Mouse (Mus musculus): ENCODE data around the gene Zg16. TPM values are rescaled to one million over a fixed set of nuclear protein-coding genes. Genes with fewer than 3 reads are reported as not detected.

The Zg16 gene
- polyA plus RNA-seq, 1 experiment from 2014 or later = not detected

DNA sequence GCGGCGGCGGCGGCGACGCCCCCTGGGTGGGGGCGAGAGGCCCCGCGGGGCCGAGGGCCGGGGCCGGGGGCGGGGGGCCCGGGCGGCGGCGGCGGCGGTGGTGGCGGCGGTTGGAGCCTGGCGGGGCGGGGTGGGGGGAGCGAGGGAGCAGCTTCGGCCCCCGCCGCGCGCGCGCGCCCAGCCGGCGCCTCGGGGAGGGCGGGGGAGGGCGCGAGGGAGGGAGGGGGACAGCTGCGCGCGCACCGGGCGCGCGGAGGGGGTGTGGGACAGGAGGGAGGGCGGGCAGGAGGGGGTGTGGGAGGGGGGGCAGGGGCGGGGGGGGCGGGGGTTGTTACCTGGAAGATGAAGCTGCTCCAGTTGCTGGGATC lies 60.5 kb downstream of the Zg16 start:
- Histone ChIP-seq H3K27me3 (ENCODE audit: control insufficient read depth, insufficient read depth, low read length) (no peaks in the 10 kb centered on the region), H3K4me2 (replicated peaks; ENCODE audit: low read depth, low read length) (peak overlapping the region; percentile 87), H3K9me3 (ENCODE audit: control insufficient read depth, low read length) (no peaks in the 10 kb centered on the region), H3K27ac (ENCODE audit: low read depth, low read length) (peak overlapping the region; percentile 99; the same call in 1 of the 2 replicates), H3K36me3 (ENCODE audit: control insufficient read depth, insufficient read depth, low read length) (peaks cover 69% of the 10 kb centered on the region), H3K4me1 (ENCODE audit: control insufficient read depth, insufficient read depth, low read length) (peaks cover 36% of the 10 kb centered on the region), H3K4me3 (ENCODE audit: low read length) (peak overlapping the region; percentile 94), H3K9ac (ENCODE audit: low read depth, low read length) (peak overlapping the region; percentile 96)
- WGBS = 3% methylated on average over 15 of the region's 48 CpGs
- ATAC-seq (ENCODE audit: low FRiP score, low TSS enrichment) = no peak; the same call in 1 of the 2 replicates

DNA sequence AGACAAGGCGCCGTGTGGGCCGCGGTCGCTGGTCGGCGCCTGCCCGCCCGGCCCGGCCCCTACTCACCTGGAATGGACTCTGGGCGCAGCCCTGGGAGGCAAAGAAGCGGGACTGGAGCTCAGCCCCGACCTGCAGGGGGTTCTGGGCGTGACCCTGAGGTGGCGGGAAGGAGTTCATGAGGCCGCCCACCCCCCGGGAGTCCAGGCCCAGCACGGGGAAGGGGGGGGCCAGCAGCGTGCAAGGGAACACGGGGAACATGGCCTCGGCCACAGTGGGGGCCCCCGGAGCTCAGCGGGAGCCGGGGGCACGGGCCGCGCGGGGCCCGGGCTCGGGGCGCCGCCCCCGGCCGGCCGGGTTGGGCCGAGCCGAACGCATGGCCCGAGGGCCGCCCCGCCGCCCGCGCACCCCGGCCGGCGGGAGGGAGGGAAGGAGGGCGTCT lies 60.9 kb downstream of the Zg16 start:
- WGBS = 2% methylated on average over 25 of the region's 48 CpGs
- no peaks in the 10 kb centered on the region for H3K27me3 ChIP-seq (ENCODE audit: control insufficient read depth, insufficient read depth, low read length)
- H3K9me3 ChIP-seq (ENCODE audit: control insufficient read depth, low read length) = no peaks in the 10 kb centered on the region
- H3K4me3 ChIP-seq (ENCODE audit: low read length) = peak overlapping the region; percentile 94
- ATAC-seq (ENCODE audit: low FRiP score, low TSS enrichment) = peak; percentile 44
- peaks cover 65% of the 10 kb centered on the region for H3K36me3 ChIP-seq (ENCODE audit: control insufficient read depth, insufficient read depth, low read length)
- H3K4me2 ChIP-seq (replicated peaks; ENCODE audit: low read depth, low read length) = peak overlapping the region; percentile 87
- peak overlapping the region; percentile 99 for H3K27ac ChIP-seq (ENCODE audit: low read depth, low read length)
- peak overlapping the region; percentile 96 for H3K9ac ChIP-seq (ENCODE audit: low read depth, low read length)
- H3K4me1 ChIP-seq (ENCODE audit: control insufficient read depth, insufficient read depth, low read length) = peaks cover 40% of the 10 kb centered on the region

DNA sequence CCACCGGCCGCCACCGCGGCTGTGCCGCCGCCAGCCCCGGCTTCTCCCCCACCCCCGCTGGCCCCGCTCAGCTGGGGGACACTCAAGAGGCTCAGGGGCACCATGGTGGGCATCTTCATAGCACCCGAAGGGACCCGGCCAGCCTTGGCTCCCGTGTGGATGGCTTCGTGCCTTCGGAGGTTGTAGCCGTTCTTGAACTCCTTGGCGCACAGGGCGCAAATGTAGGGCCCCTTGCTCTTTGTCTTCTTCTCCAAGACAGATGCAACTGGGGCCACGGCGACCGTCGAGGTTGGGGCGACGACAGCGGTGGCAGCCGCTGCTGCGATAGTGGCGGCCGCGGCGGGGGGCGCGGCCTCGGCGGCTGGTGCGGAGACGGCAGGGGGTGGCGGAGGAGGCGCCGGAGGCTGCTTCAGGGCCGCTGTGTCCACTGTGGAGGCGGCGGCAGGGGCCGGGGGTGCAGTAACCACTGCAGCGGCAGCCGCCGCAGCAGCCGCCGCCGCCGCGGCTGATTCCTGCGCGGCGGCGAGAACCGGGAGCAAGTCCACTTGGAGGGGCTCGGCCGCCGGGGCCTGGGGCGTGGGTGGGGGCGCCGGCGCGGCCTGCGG lies 61.5 kb downstream of the Zg16 start:
- Histone ChIP-seq H3K9me3 (ENCODE audit: control insufficient read depth, low read length) (no peaks in the 10 kb centered on the region), H3K4me2 (replicated peaks; ENCODE audit: low read depth, low read length) (peak overlapping the region; percentile 87), H3K36me3 (ENCODE audit: control insufficient read depth, insufficient read depth, low read length) (peaks cover 60% of the 10 kb centered on the region), H3K27me3 (ENCODE audit: control insufficient read depth, insufficient read depth, low read length) (no peaks in the 10 kb centered on the region), H3K27ac (ENCODE audit: low read depth, low read length) (peak overlapping the region; percentile 99), H3K4me3 (ENCODE audit: low read length) (peak overlapping the region; percentile 94), H3K4me1 (ENCODE audit: control insufficient read depth, insufficient read depth, low read length) (peaks cover 42% of the 10 kb centered on the region), H3K9ac (ENCODE audit: low read depth, low read length) (peak overlapping the region; percentile 96)
- no peak for ATAC-seq (ENCODE audit: low FRiP score, low TSS enrichment)
- WGBS = 1% methylated on average over 56 of the region's 65 CpGs

DNA sequence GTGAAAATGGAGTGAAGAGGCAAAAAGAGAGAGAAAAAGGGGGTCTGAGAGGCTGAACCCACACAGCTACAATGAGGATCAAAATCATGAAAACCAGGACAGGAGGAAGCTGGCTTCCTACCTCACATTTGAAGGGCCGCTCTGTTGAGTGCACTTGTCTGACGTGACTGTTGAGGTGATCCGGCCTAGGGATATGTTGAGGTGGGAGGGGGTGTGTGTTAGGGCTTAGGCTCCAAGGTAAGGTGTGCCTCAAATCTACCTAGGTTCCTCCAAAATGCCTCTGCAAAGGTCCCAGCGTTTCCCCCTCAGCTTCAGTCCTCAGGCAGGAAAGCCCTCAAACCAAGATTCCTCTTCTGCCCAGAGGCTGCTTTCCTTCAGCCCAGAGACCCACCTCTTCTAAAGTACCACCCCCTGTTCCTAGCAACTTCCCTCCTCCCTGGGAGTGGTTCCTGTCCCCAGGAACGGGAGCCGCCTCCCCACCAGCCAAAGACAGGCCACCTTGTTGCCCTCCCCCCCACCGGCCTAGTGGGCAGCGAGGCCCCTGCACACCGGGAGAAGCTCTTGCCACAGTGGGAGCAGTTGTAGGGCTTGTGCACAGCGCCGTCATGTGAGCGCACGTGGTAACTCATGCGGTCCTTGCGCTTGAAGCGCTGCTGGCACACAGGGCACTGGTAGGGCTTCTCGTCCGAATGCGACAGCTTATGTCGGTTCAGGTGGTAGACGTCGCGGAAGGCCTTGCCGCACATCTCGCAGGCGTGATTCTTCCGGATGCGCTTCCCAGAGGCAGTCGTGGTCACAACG lies 62.2 kb downstream of the Zg16 start:
- Histone ChIP-seq H3K27me3 (ENCODE audit: control insufficient read depth, insufficient read depth, low read length) (no peaks in the 10 kb centered on the region), H3K9ac (ENCODE audit: low read depth, low read length) (peak overlapping the region; percentile 96), H3K4me2 (replicated peaks; ENCODE audit: low read depth, low read length) (peak overlapping the region; percentile 87), H3K9me3 (ENCODE audit: control insufficient read depth, low read length) (no peaks in the 10 kb centered on the region), H3K27ac (ENCODE audit: low read depth, low read length) (peak overlapping the region; percentile 99), H3K36me3 (ENCODE audit: control insufficient read depth, insufficient read depth, low read length) (peaks cover 54% of the 10 kb centered on the region), H3K4me1 (ENCODE audit: control insufficient read depth, insufficient read depth, low read length) (peaks cover 48% of the 10 kb centered on the region), H3K4me3 (ENCODE audit: low read length) (peak overlapping the region; percentile 94)
- WGBS = under 1% methylated on average over 30 of the region's 30 CpGs
- ATAC-seq (ENCODE audit: low FRiP score, low TSS enrichment) = peak; percentile 18

DNA sequence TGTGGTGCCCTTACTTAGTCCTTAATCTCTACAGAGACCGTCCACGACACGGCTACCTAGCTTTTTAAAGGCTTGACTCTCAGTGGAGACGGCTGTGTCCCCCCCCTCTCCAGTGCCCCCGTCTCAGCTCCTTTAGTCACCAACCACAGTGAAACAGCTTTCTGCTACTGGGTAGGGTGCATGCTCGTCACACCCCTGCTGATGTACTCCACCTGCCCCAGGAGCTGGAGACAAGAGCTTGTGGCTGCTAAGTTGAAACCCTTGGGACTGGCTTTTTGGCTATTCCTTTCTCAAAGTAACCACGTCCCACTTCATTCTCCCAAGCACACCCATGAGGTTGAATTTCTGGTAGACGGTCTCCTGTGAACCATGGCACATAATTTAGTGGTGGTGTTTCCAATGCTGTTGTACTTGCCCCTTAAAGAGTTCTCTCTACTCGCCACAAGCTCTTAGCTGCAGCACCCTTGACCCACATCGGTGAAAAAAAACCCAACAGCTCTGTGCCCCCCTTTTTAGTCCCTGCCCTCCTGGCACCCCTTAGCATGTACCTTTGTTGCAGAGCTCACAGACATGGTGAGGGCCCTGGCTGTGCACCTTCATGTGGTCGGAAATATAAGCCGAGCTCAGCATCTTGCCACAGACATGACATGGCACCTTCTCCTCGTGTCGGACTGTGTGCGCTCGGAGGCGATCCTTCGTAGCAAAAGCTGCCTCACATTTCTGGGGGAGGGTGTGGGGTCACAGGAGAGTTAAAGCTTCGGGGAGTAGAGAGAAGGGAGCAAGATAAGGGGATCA lies 63.0 kb downstream of the Zg16 start:
- Histone ChIP-seq H3K9me3 (ENCODE audit: control insufficient read depth, low read length) (no peaks in the 10 kb centered on the region), H3K27me3 (ENCODE audit: control insufficient read depth, insufficient read depth, low read length) (no peaks in the 10 kb centered on the region), H3K36me3 (ENCODE audit: control insufficient read depth, insufficient read depth, low read length) (peaks cover 45% of the 10 kb centered on the region), H3K4me3 (ENCODE audit: low read length) (peak overlapping the region; percentile 94), H3K4me2 (replicated peaks; ENCODE audit: low read depth, low read length) (peak overlapping the region; percentile 87), H3K4me1 (ENCODE audit: control insufficient read depth, insufficient read depth, low read length) (peaks cover 52% of the 10 kb centered on the region), H3K27ac (ENCODE audit: low read depth, low read length) (peak overlapping the region; percentile 37; the same call in 1 of the 2 replicates), H3K9ac (ENCODE audit: low read depth, low read length) (peak overlapping the region; percentile 96)
- 24% methylated on average over 19 of the region's 19 CpGs for WGBS
- ATAC-seq (ENCODE audit: low FRiP score, low TSS enrichment) = no peak

DNA sequence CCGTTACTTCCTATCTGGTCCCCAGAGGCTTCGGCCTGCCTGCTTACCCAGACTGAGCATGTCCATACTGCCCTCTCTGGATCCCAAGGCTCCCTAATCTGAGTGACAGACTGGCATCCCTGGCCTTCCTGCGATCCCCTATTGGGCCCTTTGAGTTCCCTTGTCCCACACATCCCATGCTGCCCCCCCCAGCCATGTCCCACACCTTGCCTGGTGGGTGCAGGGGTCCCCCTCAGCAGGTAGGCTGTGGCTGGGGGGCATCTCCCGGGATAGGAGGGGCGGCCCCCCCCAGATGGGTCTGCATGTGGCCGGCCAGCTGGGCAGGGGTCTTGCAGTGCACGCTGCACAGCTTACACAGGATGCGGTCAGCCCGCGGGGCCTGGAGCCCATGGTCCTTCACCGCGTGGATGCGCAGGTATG lies 63.8 kb downstream of the Zg16 start:
- Histone ChIP-seq H3K4me2 (replicated peaks; ENCODE audit: low read depth, low read length) (peak overlapping the region; percentile 87), H3K27me3 (ENCODE audit: control insufficient read depth, insufficient read depth, low read length) (no peaks in the 10 kb centered on the region), H3K9ac (ENCODE audit: low read depth, low read length) (peak overlapping the region; percentile 96; the same call in 1 of the 2 replicates), H3K27ac (ENCODE audit: low read depth, low read length) (no peak overlapping the region), H3K4me1 (ENCODE audit: control insufficient read depth, insufficient read depth, low read length) (peaks cover 60% of the 10 kb centered on the region), H3K4me3 (ENCODE audit: low read length) (peak overlapping the region; percentile 94), H3K9me3 (ENCODE audit: control insufficient read depth, low read length) (no peaks in the 10 kb centered on the region), H3K36me3 (ENCODE audit: control insufficient read depth, insufficient read depth, low read length) (peaks cover 37% of the 10 kb centered on the region)
- no peak for ATAC-seq (ENCODE audit: low FRiP score, low TSS enrichment)
- WGBS = 83% methylated on average over 13 of the region's 13 CpGs

DNA sequence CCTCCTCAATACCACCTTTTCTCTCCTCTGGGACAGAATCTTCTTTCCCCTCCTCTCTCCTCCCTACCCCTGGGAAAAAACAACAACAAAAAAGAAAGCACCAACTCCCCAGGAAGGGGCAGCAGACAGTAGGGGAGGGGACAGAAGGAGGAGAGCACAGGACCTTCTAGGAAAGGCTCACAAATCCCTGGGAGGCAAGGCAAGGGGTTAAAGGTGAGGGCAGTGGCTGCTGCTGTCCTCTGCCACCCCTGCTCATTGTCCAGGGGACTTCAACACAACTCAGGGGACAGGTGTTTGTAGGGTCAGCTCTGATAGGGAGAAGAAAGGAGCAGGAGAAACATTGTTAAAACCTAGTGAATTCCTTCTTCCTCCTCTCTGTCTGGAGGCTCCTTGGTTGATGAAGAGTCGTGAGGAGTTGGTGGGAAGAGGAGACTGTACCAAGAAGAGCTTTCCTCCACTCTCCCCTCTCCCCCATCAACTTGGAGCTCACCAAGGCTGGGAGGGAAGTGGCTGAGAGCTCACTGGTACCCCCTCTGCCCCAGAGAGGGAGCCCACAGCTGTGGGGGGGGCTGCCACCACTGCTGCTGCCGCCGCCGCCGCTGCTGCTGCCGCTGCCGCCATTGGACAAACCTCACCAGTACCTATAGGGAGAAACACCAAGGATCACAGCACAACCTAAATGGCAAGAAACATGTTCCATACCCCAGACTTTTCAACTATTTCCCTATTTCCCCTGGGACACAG lies 64.4 kb downstream of the Zg16 start:
- Histone ChIP-seq H3K4me3 (ENCODE audit: low read length) (no peak overlapping the region), H3K36me3 (ENCODE audit: control insufficient read depth, insufficient read depth, low read length) (peaks cover 32% of the 10 kb centered on the region), H3K9ac (ENCODE audit: low read depth, low read length) (peak overlapping the region; percentile 96; the same call in 1 of the 2 replicates), H3K9me3 (ENCODE audit: control insufficient read depth, low read length) (no peaks in the 10 kb centered on the region), H3K27ac (ENCODE audit: low read depth, low read length) (no peak overlapping the region), H3K27me3 (ENCODE audit: control insufficient read depth, insufficient read depth, low read length) (no peaks in the 10 kb centered on the region), H3K4me2 (replicated peaks; ENCODE audit: low read depth, low read length) (peak overlapping the region; percentile 11; the same call in 1 of the 2 replicates), H3K4me1 (ENCODE audit: control insufficient read depth, insufficient read depth, low read length) (peaks cover 60% of the 10 kb centered on the region)
- 88% methylated on average over 7 of the region's 7 CpGs for WGBS
- ATAC-seq (ENCODE audit: low FRiP score, low TSS enrichment) = no peak
